Mouse (Mus musculus): ENCODE results near the gene Cd69.

DNA sequence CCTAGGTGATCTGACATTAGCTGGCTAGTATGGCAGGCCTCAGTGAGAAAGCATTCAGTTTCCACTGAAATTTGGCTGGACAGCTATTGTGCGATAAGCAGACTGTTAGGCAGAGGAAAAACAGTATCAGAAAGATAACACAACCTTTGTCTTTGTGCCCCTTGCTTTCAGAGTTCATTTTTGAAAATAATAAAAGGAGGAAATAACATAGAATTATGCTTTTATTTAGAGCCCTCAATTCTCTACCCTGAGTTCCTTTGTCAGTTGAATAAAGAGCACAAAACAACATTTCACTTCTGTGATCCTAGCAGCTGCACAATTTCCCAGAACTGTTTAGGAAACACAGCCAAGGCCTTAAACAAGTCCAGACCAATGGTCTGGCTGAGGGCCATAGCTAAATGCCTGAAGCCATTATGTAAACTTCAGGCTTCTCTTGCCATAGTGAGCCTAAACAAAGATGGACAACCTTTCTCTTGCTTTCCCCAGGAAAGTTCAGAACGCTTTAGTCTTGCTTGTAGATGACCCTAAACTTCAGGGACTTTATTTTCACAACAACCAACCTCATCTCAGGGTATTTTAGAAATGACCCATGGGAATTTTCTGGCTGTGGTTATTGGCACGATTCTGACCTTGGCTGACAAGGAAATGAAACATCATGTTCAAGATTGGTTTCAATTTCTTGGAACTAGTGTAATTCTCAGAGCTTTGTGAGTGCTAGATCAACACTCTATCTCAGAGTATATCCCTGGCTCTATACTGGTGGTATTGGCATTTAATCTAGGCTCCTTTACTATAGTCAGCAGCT lies 45.3 kb downstream of the Cd69 start:
- no peak for TF ChIP-seq POLR2A (IDR thresholded peaks at IDR 0.05; ENCODE audit: insufficient read depth, low read depth, low read length)
- no peak for TF ChIP-seq CTCF (IDR thresholded peaks at IDR 0.05; ENCODE audit: insufficient read depth, low read depth, low read length)

Measured in olfactory bulb, adult 2 months (tissue).